Mouse (Mus musculus) CH12.LX (cell line): Measurements from ENCODE around the gene Slfn2.
A peak's percentile ranks its signal among the peaks of the same experiment; 100 is the strongest.

Source experiments
- CHD1 ChIP-seq: IDR thresholded peaks from 2 replicates; pipeline ENCODE4 v1.6.1; 2012; ENCODE audit warnings: low read depth, low read length, improper control_type of control experiment, inconsistent platforms
- CTCF ChIP-seq, 2 experiments: IDR thresholded peaks in 1 of 2; conservative IDR thresholded peaks in 1 of 2; 2 replicates each; pipeline ENCODE4 v1.5.1; 2011 to 2012; ENCODE audit warnings: low read depth in 2 of 2, low read length in 2 of 2, improper control_type of control experiment in 1 of 2, inconsistent platforms in 1 of 2, mild to moderate bottlenecking in 1 of 2, moderate library complexity in 1 of 2
- EP300 ChIP-seq: IDR thresholded peaks from 2 replicates; pipeline ENCODE4 v1.6.1; 2011; ENCODE audit warnings: low read length, improper control_type of control experiment
- GABPA ChIP-seq: IDR thresholded peaks from 2 replicates; pipeline ENCODE4 v1.6.1; 2012; ENCODE audit warnings: low read depth, low read length, improper control_type of control experiment, inconsistent platforms; ENCODE audit not compliant: insufficient replicate concordance
- MAFK ChIP-seq: IDR thresholded peaks from 2 replicates; pipeline ENCODE4 v1.6.1; 2011; ENCODE audit warnings: low read length, improper control_type of control experiment; ENCODE audit not compliant: insufficient replicate concordance
- NELFE ChIP-seq: IDR thresholded peaks from 2 replicates; pipeline ENCODE4 v1.6.1; 2011; ENCODE audit warnings: low read depth, low read length, improper control_type of control experiment
- POLR2A ChIP-seq: IDR thresholded peaks from 2 replicates; pipeline ENCODE4 v1.6.1; 2011; ENCODE audit warnings: low read depth, mild to moderate bottlenecking, improper control_type of control experiment, low read length
- SMC3 ChIP-seq: IDR thresholded peaks from 2 replicates; pipeline ENCODE4 v1.6.1; 2011; ENCODE audit warnings: low read depth, low read length, improper control_type of control experiment
- USF1 ChIP-seq: IDR thresholded peaks from 2 replicates; pipeline ENCODE4 v1.6.1; 2014; ENCODE audit warnings: low read depth, mild to moderate bottlenecking, inconsistent platforms, low read length, improper control_type of control experiment
- ZKSCAN1 ChIP-seq: IDR thresholded peaks from 2 replicates; pipeline ENCODE4 v1.6.1; 2012; ENCODE audit warnings: low read depth, inconsistent platforms, low read length, improper control_type of control experiment, borderline replicate concordance

DNA sequence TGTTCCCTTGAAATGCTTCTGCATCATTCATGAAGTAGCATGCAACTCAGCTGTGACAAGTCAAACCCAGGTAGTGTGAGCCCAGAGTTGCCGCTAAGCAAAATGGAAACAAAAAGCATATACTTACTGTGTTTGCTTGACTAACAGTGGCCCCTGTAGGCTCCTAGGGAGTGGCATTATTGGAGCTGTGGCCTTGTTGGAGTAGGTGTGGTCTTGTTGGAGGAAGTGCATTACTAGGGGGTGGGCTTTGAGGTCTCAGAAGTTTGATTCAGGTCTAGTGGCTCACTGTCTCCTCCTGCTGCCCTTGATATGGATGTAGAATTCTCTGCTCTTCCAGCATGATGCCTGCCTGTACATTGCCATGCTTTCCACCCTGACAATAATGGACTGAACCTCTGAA, 24.6 kb upstream of the Slfn2 start:
- peak; percentile 84 for TF ChIP-seq NELFE
- no peak for TF ChIP-seq GABPA
- TF ChIP-seq USF1 = no peak
- peak; percentile 84 for TF ChIP-seq POLR2A
- peak; percentile 80 for TF ChIP-seq SMC3
- TF ChIP-seq EP300 = peak; percentile 52; the same call in 1 of the 2 replicates
- TF ChIP-seq ZKSCAN1 = no peak
- TF ChIP-seq CTCF (conservative IDR thresholded peaks at IDR 0.05 in 1 of 2, IDR thresholded peaks at IDR 0.05 in 1 of 2; ENCODE audit: low read depth in 2 of 2, low read length in 2 of 2) = peak in 1 of 2 experiments; percentile 85; a peak in 3 of 4 replicates
- no peak; the same call in 1 of the 2 replicates for TF ChIP-seq CHD1
- TF ChIP-seq MAFK = 0 out of 2 replicates have a peak, but pooled peaks have one; percentile 37
